Mouse (Mus musculus): Measurements from ENCODE around the gene V1rd19. TPM values are rescaled to one million over a fixed set of nuclear protein-coding genes. Genes with fewer than 3 reads are reported as not detected.
"Not testable (repeated sequence)": the region's sequence is repeated elsewhere in the genome, so short reads cannot be mapped to it uniquely, and the experiment has no call there.

The V1rd19 gene
- not detected in 2 replicates for total RNA-seq (2017)

- no peak for ATAC-seq (replicated peaks; ENCODE audit: low read depth, poor library complexity, severe bottlenecking)
Observed at GRCm38 (mm10) chr7:24001391-24001790, at the start of gene V1rd19. Gene V1rd19 (plus strand): TSS chr7:24001691.

GRCm38 (mm10) chr7:23968044-23968443 is 33.4 kb upstream of the V1rd19 start:
- ATAC-seq (replicated peaks; ENCODE audit: low read depth, poor library complexity, severe bottlenecking): not testable (repeated sequence)

GRCm38 (mm10) chr7:23974315-23974714 is 27.2 kb upstream of the V1rd19 start, which contains the start of gene Vmn1r181:
Gene Vmn1r181 (plus strand): TSS chr7:23974615.
- ATAC-seq (replicated peaks; ENCODE audit: low read depth, poor library complexity, severe bottlenecking): not testable (repeated sequence)

- no peak for ATAC-seq (replicated peaks; ENCODE audit: low read depth, poor library complexity, severe bottlenecking)
Observed at GRCm38 (mm10) chr7:24052660-24053304, 51.3 kb downstream of the V1rd19 start, which contains the start of gene Vmn1r183. Gene Vmn1r183 (plus strand): TSS chr7:24053254.

Other genes starting within 250 kb of the V1rd19 start
- not detected in 2 replicates for gene Vmn1r174, start 249.4 kb upstream of the V1rd19 start, total RNA-seq (2017)
- not detected in 2 replicates for gene Vmn1r175, start 191.0 kb upstream of the V1rd19 start, total RNA-seq (2017)
- not detected in 2 replicates for gene Vmn1r176, start 164.3 kb upstream of the V1rd19 start, total RNA-seq (2017)
- not detected in 2 replicates for gene Vmn1r177, start 135.2 kb upstream of the V1rd19 start, total RNA-seq (2017)
- gene Vmn1r178, start 109.7 kb upstream of the V1rd19 start, total RNA-seq (2017): not detected in 2 replicates
- not detected in 2 replicates for gene Vmn1r179, start 74.7 kb upstream of the V1rd19 start, total RNA-seq (2017)
- not detected in 2 replicates for gene Vmn1r180, start 51.1 kb upstream of the V1rd19 start, total RNA-seq (2017)
- not detected in 2 replicates for gene Vmn1r181, start 27.1 kb upstream of the V1rd19 start, total RNA-seq (2017)
- gene Vmn1r183, start 51.6 kb downstream of the V1rd19 start, total RNA-seq (2017): not detected in 2 replicates
- gene Zfp180, start 80.2 kb downstream of the V1rd19 start, total RNA-seq (2017): 18.2 and 21.3 TPM in 2 replicates
- 0.39 and 0.78 TPM in 2 replicates for gene Zfp112, start 110.6 kb downstream of the V1rd19 start, total RNA-seq (2017)
- gene Zfp235, start 132.5 kb downstream of the V1rd19 start, total RNA-seq (2017): 6.3 and 7.4 TPM in 2 replicates
- gene Zfp114, start 173.4 kb downstream of the V1rd19 start, total RNA-seq (2017): 1.5 and 3.2 TPM in 2 replicates
- 12.0 and 26.3 TPM in 2 replicates for gene Zfp111, start 209.8 kb downstream of the V1rd19 start, total RNA-seq (2017)
- gene Zfp109, start 235.9 kb downstream of the V1rd19 start, total RNA-seq (2017): 9.8 and 14.8 TPM in 2 replicates

Measured in common myeloid progenitor, adult 5-6 weeks (primary cell).